Mouse (Mus musculus) stomach, embryonic 16.5 days (tissue): ENCODE results near the gene Kctd20. TPM values are rescaled to one million over a fixed set of nuclear protein-coding genes. Genes with fewer than 3 reads are reported as not detected.

ENCODE experiments used
- ATAC-seq: fragments of 200-750 bp; cut with Nextera tagmentation; 2 replicates; pipeline ENCODE4 v1.8.0; 2017; ENCODE audit warnings: moderate number of reproducible peaks, moderate TSS enrichment; ENCODE audit not compliant: insufficient read depth, low FRiP score
- H3K27ac ChIP-seq: fragments of 300-500 bp; sonication (generic); 2 replicates; pipeline ENCODE4 v1.5.1; 2014; ENCODE audit warnings: low read length
- H3K27me3 ChIP-seq: fragments of 300-500 bp; sonication (generic); 2 replicates; pipeline ENCODE4 v1.6.1; 2014; ENCODE audit warnings: low read length, control low read depth, mixed read lengths; ENCODE audit not compliant: control insufficient read depth, insufficient read depth
- H3K36me3 ChIP-seq: fragments of 300-500 bp; sonication (generic); 2 replicates; pipeline ENCODE4 v1.6.1; 2014; ENCODE audit warnings: low read length; ENCODE audit not compliant: control insufficient read depth, insufficient read depth
- H3K4me1 ChIP-seq: fragments of 300-500 bp; sonication (generic); 2 replicates; pipeline ENCODE4 v1.6.1; 2014; ENCODE audit warnings: low read length, control low read depth, mixed read lengths; ENCODE audit not compliant: control insufficient read depth, insufficient read depth
- H3K4me2 ChIP-seq: fragments of 300-500 bp; sonication (generic); 2 replicates; pipeline ENCODE4 v1.6.1; 2014; ENCODE audit warnings: low read depth, low read length, mixed read lengths
- H3K4me3 ChIP-seq: fragments of 300-500 bp; sonication (generic); replicated peaks from 2 replicates; pipeline ENCODE4 v1.5.1; 2014; ENCODE audit warnings: mild to moderate bottlenecking, low read length
- H3K9ac ChIP-seq: fragments of 300-500 bp; sonication (generic); 2 replicates; pipeline ENCODE4 v1.6.1; 2014; ENCODE audit warnings: low read length
- H3K9me3 ChIP-seq: fragments of 300-500 bp; sonication (generic); replicated peaks from 2 replicates; pipeline ENCODE4 v1.6.1; 2016; ENCODE audit warnings: low read length, control low read depth; ENCODE audit not compliant: control insufficient read depth
- WGBS: fragments of 180-500 bp; shearing (Covaris S2); extraction: QIAGEN DNeasy Blood & Tissue Kit; methylation state at CpG from one replicate; pipeline ENCODE4 v1.1.7; 2014; 5-methylcytosine and 5-hydroxymethylcytosine counted together
- polyA plus RNA-seq: library from polyadenylated mRNA; unstranded; fragments of >200 nt; fragmentation: Nextera tagmentation; extraction: Ambion mirVana; gene quantifications from 2 replicates; pipeline ENCODE4 v1.2.1, GENCODE M21; 2015

Gene Kctd20
- polyA plus RNA-seq, 1 experiment from 2014 or later = 78.3 TPM

DNA sequence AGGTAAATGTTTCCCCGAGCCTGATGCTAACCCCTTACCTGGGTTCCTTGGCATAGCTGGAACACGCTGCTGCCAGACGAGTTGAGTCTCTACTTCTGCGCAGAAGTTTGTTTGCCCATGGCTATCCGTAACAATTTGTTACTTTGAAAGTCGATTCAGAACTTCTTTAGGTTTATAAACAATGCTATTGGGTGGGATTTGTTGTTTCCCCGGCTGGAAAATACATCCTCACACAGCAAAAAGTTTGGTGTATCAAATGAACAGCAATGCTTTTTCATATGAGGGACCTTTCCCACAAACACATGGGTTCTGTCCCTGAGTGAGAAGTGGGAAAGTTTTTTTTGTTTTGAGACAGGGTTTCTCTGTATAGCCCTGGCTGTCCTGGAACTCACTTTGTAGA lies 8.0 kb upstream of the Kctd20 start, which contains the start of gene Pxt1:
Pxt1 (minus strand) TSS at position 101 of the 400 bp plus-strand sequence.
- WGBS = 78% methylated on average over 7 of the region's 7 CpGs
- Histone ChIP-seq H3K36me3 (no peaks in the 10 kb centered on the region), H3K4me3 (no peak within 1 kb of the TSS), H3K4me1 (no peaks in the 10 kb centered on the region), H3K9ac (no peak within 1 kb of the TSS), H3K9me3 (0 out of 2 replicates have a peak, but pooled peaks cover 6% of the 10 kb centered on the region), H3K27me3 (no peaks in the 10 kb centered on the region), H3K27ac (no peak within 1 kb of the TSS), H3K4me2 (no peak within 1 kb of the TSS)
- ATAC-seq = no peak

DNA sequence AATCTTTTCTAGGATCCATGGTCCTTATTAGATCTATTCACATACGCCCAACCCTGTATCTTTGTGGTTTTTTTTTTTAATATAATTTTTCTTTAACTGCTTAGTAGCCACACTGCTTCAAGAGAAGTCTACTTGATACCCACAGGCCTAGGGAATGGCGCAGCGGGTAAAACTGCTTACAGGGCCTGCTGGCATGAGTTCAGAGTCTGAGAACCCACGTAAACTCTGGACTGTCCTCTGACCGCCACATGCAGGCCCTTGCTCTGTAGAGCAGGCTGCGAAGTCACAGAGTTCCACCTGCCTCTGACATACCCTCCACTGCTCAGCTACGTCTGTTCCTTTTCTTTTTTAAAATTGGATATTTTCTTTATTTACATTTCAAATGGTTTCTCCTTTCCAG lies 7.3 kb upstream of the Kctd20 start:
- H3K4me1 ChIP-seq = no peaks in the 10 kb centered on the region
- H3K4me3 ChIP-seq = no peak overlapping the region
- no peak overlapping the region for H3K9ac ChIP-seq
- 0 out of 2 replicates have a peak, but pooled peaks cover 6% of the 10 kb centered on the region for H3K9me3 ChIP-seq
- 87% methylated on average over 7 of the region's 7 CpGs for WGBS
- no peak overlapping the region for H3K27ac ChIP-seq
- H3K36me3 ChIP-seq = no peaks in the 10 kb centered on the region
- no peaks in the 10 kb centered on the region for H3K27me3 ChIP-seq
- no peak overlapping the region for H3K4me2 ChIP-seq
- no peak for ATAC-seq

DNA sequence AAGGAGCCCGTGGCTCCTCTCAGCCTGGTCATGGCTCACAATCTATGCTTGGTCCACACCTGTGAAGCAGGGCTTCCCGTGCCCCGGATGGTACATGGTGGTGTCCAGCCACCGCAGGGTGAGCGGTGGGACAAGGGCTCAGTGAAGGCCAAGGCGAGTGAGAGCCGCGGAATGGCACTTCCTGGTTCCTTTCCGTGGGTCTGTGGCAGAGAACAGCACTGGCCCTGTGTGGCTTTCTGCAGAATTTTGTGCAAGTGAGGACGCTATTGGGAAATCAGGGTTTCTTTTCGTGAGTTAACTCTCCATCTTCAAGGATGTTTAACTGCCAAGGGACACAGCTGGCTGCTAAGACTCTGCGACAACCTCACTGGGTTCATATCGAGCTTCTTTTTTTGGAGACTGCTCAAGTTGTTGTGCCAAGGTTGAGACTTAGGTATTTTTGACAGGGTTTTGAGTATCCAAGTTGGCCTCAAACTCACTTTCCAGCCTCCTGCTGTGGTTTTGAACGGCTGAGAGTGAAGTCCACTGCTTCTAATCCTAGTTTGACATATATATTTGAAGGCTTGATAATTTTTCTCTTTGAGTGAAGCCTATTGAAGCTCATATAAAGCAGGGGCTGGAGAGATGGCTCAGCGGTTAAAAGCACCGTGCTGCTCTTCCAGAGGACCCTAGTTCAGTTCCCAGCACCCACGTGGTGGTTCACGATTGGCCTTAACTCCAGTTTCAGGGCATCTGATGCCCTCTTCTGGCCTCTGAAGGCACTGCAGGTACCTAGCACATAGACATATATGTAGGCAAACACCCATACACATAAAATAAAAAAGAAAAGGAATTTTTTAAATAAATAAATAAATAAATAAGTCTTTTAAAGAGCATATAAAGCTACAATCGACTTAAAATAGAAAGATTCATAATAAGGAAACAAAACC lies 4.5 kb upstream of the Kctd20 start:
- Histone ChIP-seq H3K9me3 (0 out of 2 replicates have a peak, but pooled peaks cover 6% of the 10 kb centered on the region), H3K4me1 (peaks cover 7% of the 10 kb centered on the region; the same call in 1 of the 2 replicates), H3K4me3 (no peak overlapping the region), H3K36me3 (no peaks in the 10 kb centered on the region), H3K9ac (no peak overlapping the region), H3K27me3 (no peaks in the 10 kb centered on the region), H3K4me2 (no peak overlapping the region), H3K27ac (no peak overlapping the region)
- ATAC-seq = no peak
- WGBS = 92% methylated on average over 19 of the region's 19 CpGs

DNA sequence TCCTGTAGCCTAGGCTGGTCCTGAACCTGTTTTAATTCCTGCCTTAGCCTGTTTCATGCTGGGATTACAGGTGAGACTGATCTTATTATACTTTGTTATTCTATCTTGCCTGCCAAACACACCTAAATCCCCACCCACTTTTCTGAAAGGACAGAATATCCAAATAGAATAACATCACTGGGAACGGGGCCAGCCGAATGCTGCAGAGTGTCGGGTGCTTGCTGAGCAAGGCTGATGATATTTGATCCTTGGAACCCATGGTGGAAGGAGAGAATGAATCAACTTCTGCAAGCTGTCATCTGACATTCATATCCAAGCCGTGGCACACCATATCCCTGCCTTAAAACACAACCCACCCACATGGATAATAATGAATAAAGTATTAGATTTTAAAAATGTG lies 3.1 kb upstream of the Kctd20 start:
- H3K4me2 ChIP-seq = no peak overlapping the region
- 0 out of 2 replicates have a peak, but pooled peaks cover 6% of the 10 kb centered on the region for H3K9me3 ChIP-seq
- H3K36me3 ChIP-seq = no peaks in the 10 kb centered on the region
- no peak overlapping the region for H3K27ac ChIP-seq
- H3K27me3 ChIP-seq = no peaks in the 10 kb centered on the region
- no peak overlapping the region for H3K9ac ChIP-seq
- H3K4me1 ChIP-seq = peaks cover 12% of the 10 kb centered on the region
- no peak for ATAC-seq
- WGBS = 47% methylated on average over 4 of the region's 4 CpGs
- H3K4me3 ChIP-seq = no peak overlapping the region

DNA sequence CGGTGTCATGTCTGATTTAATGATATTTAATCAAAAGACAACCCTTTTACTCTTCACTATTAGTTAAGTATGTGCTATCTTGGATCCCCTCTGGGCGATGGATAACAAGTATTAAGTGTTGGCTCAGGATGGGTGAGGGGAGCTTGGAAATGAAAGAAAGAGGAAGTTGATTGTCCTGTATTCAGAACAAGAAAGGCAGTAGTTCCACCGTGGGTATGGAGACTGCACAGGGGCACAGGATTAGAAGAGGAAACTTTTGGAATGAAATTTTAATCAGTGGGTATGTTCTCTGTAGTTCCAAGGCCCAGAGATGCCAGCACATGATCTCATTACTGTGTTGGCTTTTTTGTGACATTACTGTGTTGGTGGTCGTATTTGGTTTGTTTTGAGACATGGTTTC lies 999 bp upstream of the Kctd20 start:
- no peak overlapping the region for H3K4me2 ChIP-seq
- H3K9ac ChIP-seq = no peak overlapping the region
- no peak overlapping the region for H3K27ac ChIP-seq
- ATAC-seq = no peak
- H3K4me3 ChIP-seq = no peak overlapping the region
- 0 out of 2 replicates have a peak, but pooled peaks cover 6% of the 10 kb centered on the region for H3K9me3 ChIP-seq
- H3K27me3 ChIP-seq = no peaks in the 10 kb centered on the region
- WGBS = 71% methylated on average over 4 of the region's 4 CpGs
- peaks cover 20% of the 10 kb centered on the region for H3K4me1 ChIP-seq
- H3K36me3 ChIP-seq = no peaks in the 10 kb centered on the region

DNA sequence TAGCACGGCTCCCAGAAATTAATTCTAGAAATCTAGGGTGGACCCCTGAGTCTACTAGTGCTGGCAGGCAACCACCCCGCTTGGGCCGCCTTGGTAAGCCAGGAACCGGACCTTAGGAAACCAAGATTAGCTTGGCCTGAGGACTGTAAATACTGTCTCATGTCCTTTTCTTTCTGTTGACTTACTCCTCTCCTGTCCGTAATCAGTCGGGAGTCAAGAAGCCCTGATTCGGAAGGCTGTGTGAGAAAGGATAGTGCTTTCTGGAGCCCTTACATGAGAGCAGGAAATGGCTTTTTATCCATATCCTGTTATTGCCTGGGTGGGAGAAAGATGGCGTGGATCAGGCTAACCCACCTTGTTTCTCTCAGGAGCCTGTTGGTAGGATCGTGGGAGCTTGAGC lies 1.5 kb downstream of the Kctd20 start:
- Histone ChIP-seq H3K4me2 (peak overlapping the region; percentile 86), H3K36me3 (0 out of 2 replicates have a peak, but pooled peaks cover 3% of the 10 kb centered on the region), H3K27ac (peak overlapping the region; percentile 98), H3K9me3 (no peaks in the 10 kb centered on the region), H3K4me1 (peaks cover 20% of the 10 kb centered on the region), H3K4me3 (peak overlapping the region; percentile 82), H3K27me3 (no peaks in the 10 kb centered on the region), H3K9ac (peak overlapping the region; percentile 97)
- WGBS = 5% methylated on average over 9 of the region's 9 CpGs
- ATAC-seq = no peak

DNA sequence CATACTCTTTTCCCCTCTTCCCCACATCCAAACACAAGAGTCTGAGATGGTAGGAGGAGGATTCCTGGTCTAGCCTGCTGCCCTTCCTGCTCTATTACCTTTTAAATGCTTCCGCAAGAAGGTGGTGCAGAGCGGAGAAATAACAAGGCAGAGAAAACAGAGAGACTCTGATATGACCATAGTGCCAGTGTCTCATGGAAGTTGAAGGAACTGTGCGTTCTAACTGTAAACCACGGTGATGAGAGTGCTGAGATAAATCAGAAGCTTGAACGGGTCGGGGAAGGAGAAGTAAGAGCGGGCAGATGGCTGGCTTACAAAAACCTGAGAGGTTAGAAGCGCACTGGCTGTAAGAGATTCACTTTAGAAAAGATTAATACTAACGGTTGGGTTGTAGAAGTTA lies 2.7 kb downstream of the Kctd20 start:
- Histone ChIP-seq H3K36me3 (0 out of 2 replicates have a peak, but pooled peaks cover 3% of the 10 kb centered on the region), H3K9ac (no peak overlapping the region), H3K4me1 (peaks cover 20% of the 10 kb centered on the region), H3K9me3 (no peaks in the 10 kb centered on the region), H3K4me3 (no peak overlapping the region), H3K4me2 (peak overlapping the region; percentile 86; the same call in 1 of the 2 replicates), H3K27me3 (no peaks in the 10 kb centered on the region), H3K27ac (no peak overlapping the region)
- no peak for ATAC-seq
- 94% methylated on average over 9 of the region's 9 CpGs for WGBS

DNA sequence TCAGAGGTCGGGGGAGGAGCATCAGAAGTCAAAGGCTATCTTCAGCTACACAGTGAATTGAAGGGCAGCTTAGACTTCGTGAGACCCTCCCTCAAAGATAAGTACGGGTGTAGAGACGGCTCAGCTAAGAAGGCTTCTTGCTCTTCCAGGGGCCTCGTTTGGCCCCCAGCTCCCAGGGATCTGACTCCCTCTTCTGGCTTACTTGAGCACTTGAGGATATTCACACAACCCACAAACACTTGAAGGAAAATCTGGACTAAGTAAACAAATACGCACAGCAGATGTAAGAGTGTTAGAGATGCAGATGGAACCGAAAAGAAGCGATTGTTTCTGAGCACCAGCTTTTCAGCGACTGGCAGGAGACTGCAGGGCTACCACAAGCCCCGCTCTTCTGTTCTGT lies 8.8 kb downstream of the Kctd20 start:
- H3K9ac ChIP-seq = no peak overlapping the region
- H3K4me1 ChIP-seq = no peaks in the 10 kb centered on the region
- H3K4me3 ChIP-seq = no peak overlapping the region
- no peak overlapping the region for H3K27ac ChIP-seq
- no peaks in the 10 kb centered on the region for H3K27me3 ChIP-seq
- 44% methylated on average over 10 of the region's 10 CpGs for WGBS
- H3K36me3 ChIP-seq = peaks cover 26% of the 10 kb centered on the region
- H3K4me2 ChIP-seq = no peak overlapping the region
- ATAC-seq = no peak
- H3K9me3 ChIP-seq = no peaks in the 10 kb centered on the region

DNA sequence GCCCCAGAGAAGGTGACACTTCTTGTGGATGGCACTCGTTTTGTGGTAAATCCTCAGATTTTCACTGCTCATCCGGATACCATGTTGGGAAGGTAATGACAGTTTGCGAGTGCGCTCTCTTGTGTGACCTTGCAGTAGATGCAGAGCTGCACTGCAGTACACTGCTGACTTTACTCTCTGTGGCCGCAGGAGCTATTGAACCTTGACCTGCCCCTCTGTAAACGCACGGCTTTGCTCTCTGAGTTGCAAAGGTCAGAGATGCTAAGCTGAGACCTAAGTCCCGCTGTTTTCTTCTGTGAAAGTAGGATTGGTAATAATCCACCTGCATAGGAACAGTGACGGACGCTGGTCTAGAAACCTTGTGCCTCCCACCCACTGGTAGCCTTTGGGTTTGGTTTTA lies 9.8 kb downstream of the Kctd20 start:
- ATAC-seq = no peak
- no peaks in the 10 kb centered on the region for H3K4me1 ChIP-seq
- H3K9me3 ChIP-seq = no peaks in the 10 kb centered on the region
- peaks cover 26% of the 10 kb centered on the region for H3K36me3 ChIP-seq
- H3K4me3 ChIP-seq = no peak overlapping the region
- no peak overlapping the region for H3K4me2 ChIP-seq
- H3K27me3 ChIP-seq = no peaks in the 10 kb centered on the region
- 81% methylated on average over 10 of the region's 10 CpGs for WGBS
- no peak overlapping the region for H3K9ac ChIP-seq
- no peak overlapping the region for H3K27ac ChIP-seq
